Mouse (Mus musculus): ENCODE results near the gene Rhobtb1. TPM values are rescaled to one million over a fixed set of nuclear protein-coding genes. Genes with fewer than 3 reads are reported as not detected.

Gene Rhobtb1
- total RNA-seq, 2 experiments from 2014 or later = 1.4 TPM; not detected in 1

GRCm38 (mm10) chr10:69161503-69161902 is 10.3 kb downstream of the Rhobtb1 start:
- no peak for ATAC-seq (replicated peaks; ENCODE audit: low FRiP score, poor library complexity, severe bottlenecking)

GRCm38 (mm10) chr10:69162577-69162976 is 11.3 kb downstream of the Rhobtb1 start:
- ATAC-seq (replicated peaks; ENCODE audit: low FRiP score, poor library complexity, severe bottlenecking) = no peak

- no peak for ATAC-seq (replicated peaks; ENCODE audit: low FRiP score, poor library complexity, severe bottlenecking)
Observed at GRCm38 (mm10) chr10:69163216-69163615, 12.0 kb downstream of the Rhobtb1 start.

DNA sequence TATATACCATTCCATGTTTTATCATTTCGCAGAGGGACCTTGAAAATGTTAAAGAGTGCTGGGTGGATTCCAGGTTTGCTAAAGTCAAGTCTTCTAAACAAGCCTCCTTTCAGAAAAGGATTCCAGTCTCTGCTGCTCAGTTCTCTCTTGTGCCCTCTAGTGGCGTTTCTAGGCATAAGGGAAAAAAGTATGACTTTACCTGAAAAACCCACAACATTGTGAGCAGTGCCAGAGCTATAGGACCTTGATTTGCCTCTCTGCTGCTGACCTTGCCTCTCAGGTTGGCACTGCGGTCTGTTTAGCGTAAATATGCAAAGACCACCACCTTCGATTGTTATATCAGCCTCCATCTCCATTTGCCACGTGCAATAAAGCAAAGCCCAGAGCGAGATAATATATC is 13.9 kb downstream of the Rhobtb1 start:
- ATAC-seq (replicated peaks; ENCODE audit: low FRiP score, poor library complexity, severe bottlenecking) = no peak

- no peak for ATAC-seq (replicated peaks; ENCODE audit: low FRiP score, poor library complexity, severe bottlenecking)
Observed at GRCm38 (mm10) chr10:69165847-69166246, 14.6 kb downstream of the Rhobtb1 start.

GRCm38 (mm10) chr10:69166514-69166913 is 15.3 kb downstream of the Rhobtb1 start:
- no peak for ATAC-seq (replicated peaks; ENCODE audit: low FRiP score, poor library complexity, severe bottlenecking)

GRCm38 (mm10) chr10:69172412-69172811 is 21.2 kb downstream of the Rhobtb1 start:
- no peak for ATAC-seq (replicated peaks; ENCODE audit: low FRiP score, poor library complexity, severe bottlenecking)

GRCm38 (mm10) chr10:69176116-69176515 is 24.9 kb downstream of the Rhobtb1 start:
- no peak for ATAC-seq (replicated peaks; ENCODE audit: low FRiP score, poor library complexity, severe bottlenecking)

- ATAC-seq (replicated peaks; ENCODE audit: low FRiP score, poor library complexity, severe bottlenecking) = no peak
Observed at GRCm38 (mm10) chr10:69179341-69179740, 28.1 kb downstream of the Rhobtb1 start.

DNA sequence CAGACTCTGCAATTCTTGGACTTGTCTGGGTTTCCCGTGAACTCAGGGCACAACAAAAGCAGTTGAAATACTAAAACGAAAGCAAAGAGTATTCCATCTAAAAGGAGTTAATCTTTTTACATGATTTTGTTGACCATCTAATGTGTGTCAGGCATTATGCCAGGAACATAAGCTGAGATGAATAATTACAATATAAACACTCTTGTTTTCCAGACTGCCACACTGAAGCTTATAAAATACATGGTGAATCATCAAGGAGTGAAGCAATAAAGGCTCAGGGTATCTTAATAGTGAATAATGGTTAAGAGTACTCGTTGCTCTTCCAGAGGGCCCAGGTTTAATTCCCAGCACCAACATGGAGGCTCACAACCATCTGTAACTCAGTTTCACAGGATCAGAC is 29.8 kb downstream of the Rhobtb1 start:
- ATAC-seq (replicated peaks; ENCODE audit: low FRiP score, poor library complexity, severe bottlenecking) = no peak

DNA sequence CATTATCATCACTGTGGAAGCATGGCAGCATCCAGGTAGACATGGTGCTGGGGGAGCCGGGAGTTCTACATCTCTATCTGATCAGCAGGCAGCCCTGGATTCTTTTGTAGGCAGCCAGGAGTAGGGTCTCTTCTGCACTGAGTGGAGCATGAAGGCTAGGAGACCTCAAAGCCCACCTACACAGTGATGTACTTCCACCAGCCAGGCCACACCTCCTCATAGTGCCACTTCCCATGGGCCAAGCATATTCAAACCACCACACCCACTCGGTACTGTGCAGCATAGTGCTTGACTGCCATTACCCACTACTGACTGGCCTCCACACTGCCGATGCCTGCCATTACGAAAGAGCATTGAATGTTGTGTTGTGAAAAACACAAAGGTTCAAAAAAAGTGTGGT is 33.7 kb downstream of the Rhobtb1 start:
- ATAC-seq (replicated peaks; ENCODE audit: low FRiP score, poor library complexity, severe bottlenecking) = no peak

GRCm38 (mm10) chr10:69185431-69185830 is 34.2 kb downstream of the Rhobtb1 start:
- no peak for ATAC-seq (replicated peaks; ENCODE audit: low FRiP score, poor library complexity, severe bottlenecking)

GRCm38 (mm10) chr10:69185894-69186893 is 35.0 kb downstream of the Rhobtb1 start:
- ATAC-seq (replicated peaks; ENCODE audit: low FRiP score, poor library complexity, severe bottlenecking) = no peak

- ATAC-seq (replicated peaks; ENCODE audit: low FRiP score, poor library complexity, severe bottlenecking) = no peak
Observed at GRCm38 (mm10) chr10:69187773-69188443, 36.7 kb downstream of the Rhobtb1 start.

DNA sequence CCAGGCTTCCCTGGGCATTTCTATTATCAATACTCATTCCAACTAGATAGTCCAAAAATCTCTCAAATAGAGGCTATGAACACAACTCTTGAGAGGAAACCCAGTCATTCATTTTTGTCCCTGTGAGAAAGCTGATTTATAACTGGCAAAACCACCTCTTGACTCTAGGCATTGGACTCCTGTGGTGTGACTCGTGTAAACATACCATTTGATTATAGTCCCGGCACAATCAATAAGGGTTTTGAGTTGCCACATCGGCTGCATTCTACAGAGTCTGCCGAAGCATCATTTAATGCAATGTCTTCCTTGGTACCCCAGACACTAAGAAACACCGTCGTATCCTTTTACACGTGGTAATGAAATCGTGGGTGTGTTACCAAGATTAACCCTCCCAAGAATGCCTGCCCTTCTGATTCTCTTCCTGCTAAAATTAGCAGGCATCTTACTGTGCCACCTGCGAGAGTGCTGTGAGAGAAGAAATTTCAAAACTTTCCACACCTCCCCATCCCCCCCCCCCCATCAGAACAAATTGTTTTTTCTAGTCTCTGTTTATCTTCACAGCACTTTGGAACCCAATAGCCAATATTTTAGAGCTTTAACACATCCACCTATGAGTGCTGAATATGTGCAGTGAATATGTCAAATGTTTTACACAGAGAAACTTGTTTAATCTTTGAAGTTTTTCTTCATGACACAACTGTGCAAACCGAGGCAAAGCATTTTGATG is 39.4 kb downstream of the Rhobtb1 start:
- ATAC-seq (replicated peaks; ENCODE audit: low FRiP score, poor library complexity, severe bottlenecking) = no peak

DNA sequence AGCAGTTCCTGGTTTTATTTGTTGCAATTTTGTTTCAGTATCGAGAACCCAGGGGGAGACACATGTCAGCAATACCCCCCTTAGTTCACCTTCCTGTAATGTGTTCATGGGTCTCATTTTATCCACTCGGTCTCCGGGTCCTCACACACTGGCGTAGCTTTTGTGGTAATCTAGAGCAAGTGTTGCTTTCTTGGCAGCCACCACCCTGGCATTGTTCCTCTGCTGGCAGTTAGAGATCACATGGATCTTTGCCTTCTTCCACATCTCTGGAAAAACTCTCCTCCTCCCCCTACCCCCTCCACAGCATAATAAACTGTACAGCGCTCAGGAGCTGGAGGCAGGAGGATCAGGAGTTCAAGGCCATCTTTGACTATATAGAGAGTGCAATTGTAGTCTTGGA is 41.0 kb downstream of the Rhobtb1 start:
- ATAC-seq (replicated peaks; ENCODE audit: low FRiP score, poor library complexity, severe bottlenecking) = no peak

- ATAC-seq (replicated peaks; ENCODE audit: low FRiP score, poor library complexity, severe bottlenecking) = no peak
Observed at GRCm38 (mm10) chr10:69193721-69194120, 42.5 kb downstream of the Rhobtb1 start.

DNA sequence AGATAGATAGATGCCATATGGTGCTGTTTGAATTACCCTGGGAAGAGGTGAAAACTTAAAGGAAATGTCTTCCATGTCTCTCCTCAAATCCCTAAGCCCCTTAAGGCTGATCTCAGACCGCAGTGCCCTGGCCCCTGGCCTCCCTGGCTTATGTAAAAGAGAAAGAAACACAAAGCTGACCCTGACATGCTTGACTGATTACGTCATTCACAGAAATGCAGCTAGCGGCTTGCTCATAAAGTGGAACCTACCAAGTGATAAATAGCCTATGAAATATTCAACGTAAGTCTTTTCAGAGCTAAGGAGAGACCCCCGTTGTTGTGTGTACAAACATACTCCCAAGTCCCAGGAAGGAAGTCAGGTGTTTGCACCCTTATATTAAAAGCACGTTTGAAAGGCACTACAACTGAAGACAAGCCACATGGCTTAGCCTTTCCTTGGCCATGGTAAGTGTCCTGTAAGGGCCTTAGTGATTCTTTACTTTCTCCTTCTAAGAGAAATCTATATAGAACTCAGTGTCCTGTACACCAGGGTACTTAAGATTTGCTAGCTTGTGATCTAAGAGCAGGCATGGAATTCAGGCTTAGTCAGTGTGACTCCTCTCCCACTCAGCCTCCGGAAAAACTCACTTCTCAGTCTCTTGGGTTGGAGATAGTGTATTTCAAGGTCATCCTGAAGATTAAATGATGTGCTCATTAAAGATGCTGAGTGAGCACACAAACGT is 53.6 kb downstream of the Rhobtb1 start:
- no peak for ATAC-seq (replicated peaks; ENCODE audit: low FRiP score, poor library complexity, severe bottlenecking)

GRCm38 (mm10) chr10:69206081-69206480 is 54.8 kb downstream of the Rhobtb1 start:
- ATAC-seq (replicated peaks; ENCODE audit: low FRiP score, poor library complexity, severe bottlenecking) = no peak

DNA sequence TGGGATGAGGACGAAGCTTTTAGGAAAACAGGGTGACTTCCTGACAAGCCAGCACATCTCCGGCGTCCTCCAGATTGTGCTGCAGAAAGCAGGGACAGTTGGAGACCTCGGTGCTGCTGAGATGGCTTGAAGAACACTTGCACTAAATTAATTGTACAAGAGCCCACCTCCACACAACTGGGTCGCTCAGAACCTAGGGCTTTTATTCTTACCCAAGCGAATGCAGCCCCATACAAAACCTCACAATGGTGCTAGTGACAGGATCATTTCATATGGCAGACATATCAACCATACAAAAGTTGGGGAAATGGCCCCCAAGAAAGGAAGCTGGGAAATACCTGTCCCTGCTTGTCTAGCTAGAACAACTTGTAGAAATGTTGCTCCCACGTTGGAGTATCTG is 56.2 kb downstream of the Rhobtb1 start:
- no peak for ATAC-seq (replicated peaks; ENCODE audit: low FRiP score, poor library complexity, severe bottlenecking)
